Mouse (Mus musculus): ENCODE data around the gene Ube2s. TPM values are rescaled to one million over a fixed set of nuclear protein-coding genes. Genes with fewer than 3 reads are reported as not detected.

The Ube2s gene
- total RNA-seq, 2 experiments from 2014 or later, result 149 to 152 TPM

GRCm38 (mm10) chr7:4782759-4783158 lies 29.6 kb downstream of the Ube2s start, which contains the start of the genes Il11 and Tmem190:
Gene Il11, minus strand, starts transcription at chr7:4782859.
Gene Tmem190, plus strand, starts transcription at chr7:4782937.
- DNase-seq, result no peak
- intact Hi-C loops (cut with DNase I), result loop anchor here (2.0 kb wide), 1 partner anchor 24 kb away; no protein-coding TSS in a partner anchor

- intact Hi-C loops (cut with DNase I), result loop anchor here (2.0 kb wide), 1 partner anchor 23 kb away; no protein-coding TSS in a partner anchor
- no peak for DNase-seq
These were observed 30.3 kb downstream of the Ube2s start for GRCm38 (mm10) chr7:4782130-4782529.

- intact Hi-C loops (cut with DNase I), result no loop called here
- no peak for DNase-seq
These were observed 32.5 kb downstream of the Ube2s start for GRCm38 (mm10) chr7:4779921-4780320.

- intact Hi-C loops (cut with DNase I), result no loop called here
These were observed 34.3 kb downstream of the Ube2s start for GRCm38 (mm10) chr7:4777851-4778637.

GRCm38 (mm10) chr7:4776861-4777830 lies 35.2 kb downstream of the Ube2s start:
- intact Hi-C loops (cut with DNase I), result no loop called here
- DNase-seq, result peak; percentile 64 to 67

More at GRCm38 (mm10) chr7:4777851-4778637, 34.3 kb downstream of the Ube2s start:
- no peak for DNase-seq

GRCm38 (mm10) chr7:4776131-4776530 lies 36.3 kb downstream of the Ube2s start:
- no peak for DNase-seq
- intact Hi-C loops (cut with DNase I), result no loop called here

- intact Hi-C loops (cut with DNase I), result no loop called here
These were observed 41.2 kb downstream of the Ube2s start, which contains the start of gene Fam71e2 for GRCm38 (mm10) chr7:4771202-4771601. Gene Fam71e2, minus strand, starts transcription at chr7:4771302.

GRCm38 (mm10) chr7:4764946-4765710 lies 47.3 kb downstream of the Ube2s start:
- no peak for DNase-seq
- intact Hi-C loops (cut with DNase I), result no loop called here

More at GRCm38 (mm10) chr7:4771202-4771601, 41.2 kb downstream of the Ube2s start, which contains the start of gene Fam71e2:
- no peak for DNase-seq

- intact Hi-C loops (cut with DNase I), result loop anchor here (2.0 kb wide), 1 partner anchor 23 kb away; the partner anchor contains the start of genes Il11 and Tmem190
These were observed 52.7 kb downstream of the Ube2s start for GRCm38 (mm10) chr7:4759670-4760069.

GRCm38 (mm10) chr7:4752821-4753570 lies 59.4 kb downstream of the Ube2s start, which contains the start of gene Cox6b2:
Gene Cox6b2, minus strand, starts transcription at chr7:4753094.
- intact Hi-C loops (cut with DNase I), result no loop called here
- peak; percentile 77 to 79 for DNase-seq

More at GRCm38 (mm10) chr7:4759670-4760069, 52.7 kb downstream of the Ube2s start:
- DNase-seq, result no peak

GRCm38 (mm10) chr7:4751971-4752820 lies 60.2 kb downstream of the Ube2s start:
- intact Hi-C loops (cut with DNase I), result no loop called here
- peak; percentile 25 to 41 for DNase-seq

- DNase-seq, result no peak
- intact Hi-C loops (cut with DNase I), result no loop called here
These were observed 63.2 kb downstream of the Ube2s start for GRCm38 (mm10) chr7:4749169-4749568.

- intact Hi-C loops (cut with DNase I), result no loop called here
- no peak for DNase-seq
These were observed 64.1 kb downstream of the Ube2s start for GRCm38 (mm10) chr7:4748321-4748720.

- intact Hi-C loops (cut with DNase I), result no loop called here
- no peak for DNase-seq
These were observed 65.1 kb downstream of the Ube2s start for GRCm38 (mm10) chr7:4747156-4747899.

GRCm38 (mm10) chr7:4746326-4746980 lies 65.9 kb downstream of the Ube2s start:
- DNase-seq, result no peak
- intact Hi-C loops (cut with DNase I), result no loop called here

GRCm38 (mm10) chr7:4744886-4745285 lies 67.5 kb downstream of the Ube2s start:
- no peak for DNase-seq
- intact Hi-C loops (cut with DNase I), result no loop called here
